Mouse (Mus musculus) C2C12 (cell line): ENCODE results near the gene Slc2a4. TPM values are rescaled to one million over a fixed set of nuclear protein-coding genes. Genes with fewer than 3 reads are reported as not detected.

Source experiments
- H3K27me3 ChIP-seq: one replicate; pipeline ENCODE4 v1.6.1; 2011; ENCODE audit not compliant: control insufficient read depth, insufficient read depth, insufficient read length
- H3K36me3 ChIP-seq: one replicate; pipeline ENCODE4 v1.6.1; 2011; ENCODE audit not compliant: control insufficient read depth, insufficient read depth
- H3K4me3 ChIP-seq: one replicate; pipeline ENCODE4 v1.5.1; 2011; ENCODE audit warnings: mild to moderate bottlenecking, control low read depth; ENCODE audit not compliant: poor library complexity, insufficient read depth, severe bottlenecking
- H3K79me2 ChIP-seq: one replicate; pipeline ENCODE4 v1.6.1; 2011; ENCODE audit not compliant: control insufficient read depth, insufficient read depth
- H3K79me3 ChIP-seq: one replicate; pipeline ENCODE4 v1.6.1; 2011; ENCODE audit warnings: low read depth, control low read depth
- H3ac ChIP-seq: one replicate; pipeline ENCODE3; 2011; ENCODE audit warnings: low read depth; ENCODE audit not compliant: control insufficient read depth, insufficient read length
- CEBPB ChIP-seq: IDR thresholded peaks from one replicate; pipeline ENCODE4 v1.6.1; 2011; ENCODE audit warnings: low read depth, mild to moderate bottlenecking, control low read depth, moderate library complexity
- CTCF ChIP-seq: IDR thresholded peaks from one replicate; pipeline ENCODE4 v1.5.1; 2011; ENCODE audit not compliant: control insufficient read depth, insufficient read depth, insufficient read length
- FOSL1 ChIP-seq: IDR thresholded peaks from one replicate; pipeline ENCODE4 v1.8.0; 2011; ENCODE audit warnings: mild to moderate bottlenecking, low read length; ENCODE audit not compliant: poor library complexity, insufficient read depth, severe bottlenecking
- MAX ChIP-seq: IDR thresholded peaks from one replicate; pipeline ENCODE4 v1.6.1; 2011; ENCODE audit warnings: mild to moderate bottlenecking, control low read depth
- MYOD1 ChIP-seq: IDR thresholded peaks from one replicate; pipeline ENCODE4 v1.6.1; 2011; ENCODE audit warnings: low read depth; ENCODE audit not compliant: control insufficient read depth, insufficient read length
- MYOG ChIP-seq: IDR thresholded peaks from one replicate; pipeline ENCODE4 v1.6.1; 2011; ENCODE audit not compliant: control insufficient read depth, insufficient read length; ENCODE audit errors: extremely low read depth
- USF1 ChIP-seq: IDR thresholded peaks from one replicate; pipeline ENCODE4 v1.6.1; 2011; ENCODE audit warnings: low read depth, mild to moderate bottlenecking, control low read depth, moderate library complexity
- polyA plus RNA-seq: library from polyadenylated mRNA; unstranded; fragments of >200 nt; fragmentation: generic; extraction: Trizol; gene quantifications from one replicate; pipeline ENCODE4 v1.2.1, GENCODE M21; 2012; ENCODE audit warnings: missing spikeins

Slc2a4 gene
- polyA plus RNA-seq, 1 experiment: 0.53 TPM

DNA sequence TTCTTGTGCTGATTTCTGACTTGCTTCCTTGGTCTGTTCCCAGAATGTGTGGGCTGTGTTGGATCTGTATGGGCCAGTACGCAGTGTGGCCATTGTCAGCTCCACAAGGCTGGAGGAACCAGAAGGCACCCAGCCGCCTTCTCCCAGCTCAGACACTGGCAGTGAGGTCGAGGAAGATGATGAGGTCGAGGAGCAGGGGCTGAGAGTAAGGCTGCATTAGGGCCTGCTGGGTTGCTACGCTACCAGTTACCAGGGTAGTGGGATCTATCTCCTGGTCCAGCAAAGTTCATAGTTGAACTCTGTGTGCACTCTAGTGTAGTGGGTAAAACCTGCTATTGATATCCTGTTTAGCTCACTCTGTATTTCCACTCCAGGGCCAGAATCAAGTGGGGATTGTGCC lies 38.8 kb downstream of the Slc2a4 start:
- no peak overlapping the region for H3K4me3 ChIP-seq
- H3K79me3 ChIP-seq: peaks cover 1% of the 10 kb centered on the region
- no peak overlapping the region for H3ac ChIP-seq
- H3K27me3 ChIP-seq: no peaks in the 10 kb centered on the region
- peaks cover 93% of the 10 kb centered on the region for H3K36me3 ChIP-seq
- TF ChIP-seq USF1 (no peak), MAX (no peak), MYOD1 (no peak), MYOG (no peak)
- H3K79me2 ChIP-seq: peaks cover 12% of the 10 kb centered on the region

DNA sequence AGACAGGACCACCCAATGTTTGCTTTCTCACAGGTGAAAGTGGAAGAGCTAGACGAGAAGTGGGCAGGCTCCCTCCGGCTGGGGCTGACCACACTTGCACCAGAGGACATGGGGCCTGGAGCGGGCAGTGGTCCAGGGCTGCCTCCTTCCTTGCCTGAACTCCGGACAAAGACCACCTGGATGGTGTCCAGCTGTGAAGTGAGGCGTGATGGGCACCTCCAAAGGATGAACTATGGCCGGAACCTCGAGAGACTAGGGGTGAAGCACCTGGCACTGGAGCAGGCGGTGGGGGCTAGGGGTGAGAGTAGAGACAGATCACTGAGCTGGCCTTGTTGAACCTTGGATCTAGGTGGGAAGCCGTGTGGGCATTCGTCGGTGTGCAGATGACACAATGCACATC lies 39.3 kb downstream of the Slc2a4 start:
- TF ChIP-seq MAX (no peak), USF1 (no peak)
- Histone ChIP-seq H3K79me3 (peaks cover 3% of the 10 kb centered on the region), H3K27me3 (no peaks in the 10 kb centered on the region), H3K36me3 (peaks cover 98% of the 10 kb centered on the region), H3ac (no peak overlapping the region), H3K79me2 (peaks cover 15% of the 10 kb centered on the region), H3K4me3 (no peak overlapping the region)

- Histone ChIP-seq H3K36me3 (peaks cover 55% of the 10 kb centered on the region), H3K79me2 (peaks cover 34% of the 10 kb centered on the region), H3ac (no peak overlapping the region), H3K27me3 (no peaks in the 10 kb centered on the region), H3K79me3 (peaks cover 17% of the 10 kb centered on the region), H3K4me3 (no peak overlapping the region)
- TF ChIP-seq FOSL1 (no peak), MAX (no peak), MYOG (no peak), CTCF (no peak), USF1 (no peak), MYOD1 (no peak), CEBPB (no peak)
These were observed 43.7 kb downstream of the Slc2a4 start for GRCm38 (mm10) chr11:69904311-69904710.

- Histone ChIP-seq H3K27me3 (no peaks in the 10 kb centered on the region), H3K79me3 (peaks cover 17% of the 10 kb centered on the region), H3K36me3 (peaks cover 42% of the 10 kb centered on the region), H3K4me3 (peak overlapping the region; percentile 93), H3ac (peak overlapping the region; percentile 47), H3K79me2 (peaks cover 34% of the 10 kb centered on the region)
- TF ChIP-seq FOSL1 (no peak), CTCF (no peak), MYOD1 (no peak), MAX (no peak), USF1 (no peak), CEBPB (no peak), MYOG (no peak)
These were observed 45.0 kb downstream of the Slc2a4 start for GRCm38 (mm10) chr11:69902972-69903371.

DNA sequence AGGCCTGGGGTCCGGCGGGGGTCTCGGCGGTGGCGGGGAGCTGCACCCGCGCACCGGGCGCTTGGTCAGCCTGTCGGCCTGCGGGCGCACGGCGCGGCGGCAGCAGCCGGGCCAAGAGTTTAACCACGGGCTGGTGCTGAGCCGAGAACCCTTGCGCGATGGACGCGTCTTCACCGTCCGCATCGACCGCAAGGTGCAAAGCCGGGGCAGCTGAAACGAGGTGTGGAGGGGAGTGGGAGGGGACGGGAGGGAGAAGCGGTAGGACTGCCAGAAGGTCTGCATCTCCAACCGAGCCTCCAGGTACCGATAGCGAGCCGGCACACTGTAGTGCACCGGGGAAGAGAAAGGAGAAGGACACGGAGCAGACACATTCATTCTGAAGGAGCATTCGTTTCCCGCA lies 46.0 kb downstream of the Slc2a4 start:
- no peaks in the 10 kb centered on the region for H3K27me3 ChIP-seq
- H3K79me2 ChIP-seq: peaks cover 34% of the 10 kb centered on the region
- peak overlapping the region; percentile 96 for H3ac ChIP-seq
- peak overlapping the region; percentile 93 for H3K4me3 ChIP-seq
- H3K79me3 ChIP-seq: peaks cover 17% of the 10 kb centered on the region
- TF ChIP-seq MYOG (no peak), CTCF (no peak), MAX (no peak), USF1 (no peak), FOSL1 (no peak), CEBPB (no peak)
- H3K36me3 ChIP-seq: peaks cover 33% of the 10 kb centered on the region

GRCm38 (mm10) chr11:69901406-69901846 lies 46.6 kb downstream of the Slc2a4 start:
- peak overlapping the region; percentile 96 for H3ac ChIP-seq
- peaks cover 17% of the 10 kb centered on the region for H3K79me3 ChIP-seq
- peaks cover 27% of the 10 kb centered on the region for H3K36me3 ChIP-seq
- H3K27me3 ChIP-seq: no peaks in the 10 kb centered on the region
- H3K79me2 ChIP-seq: peaks cover 34% of the 10 kb centered on the region
- no peak for TF ChIP-seq MYOG
- no peak for TF ChIP-seq CEBPB
- peak; percentile 71 for TF ChIP-seq MAX
- H3K4me3 ChIP-seq: peak overlapping the region; percentile 93

DNA sequence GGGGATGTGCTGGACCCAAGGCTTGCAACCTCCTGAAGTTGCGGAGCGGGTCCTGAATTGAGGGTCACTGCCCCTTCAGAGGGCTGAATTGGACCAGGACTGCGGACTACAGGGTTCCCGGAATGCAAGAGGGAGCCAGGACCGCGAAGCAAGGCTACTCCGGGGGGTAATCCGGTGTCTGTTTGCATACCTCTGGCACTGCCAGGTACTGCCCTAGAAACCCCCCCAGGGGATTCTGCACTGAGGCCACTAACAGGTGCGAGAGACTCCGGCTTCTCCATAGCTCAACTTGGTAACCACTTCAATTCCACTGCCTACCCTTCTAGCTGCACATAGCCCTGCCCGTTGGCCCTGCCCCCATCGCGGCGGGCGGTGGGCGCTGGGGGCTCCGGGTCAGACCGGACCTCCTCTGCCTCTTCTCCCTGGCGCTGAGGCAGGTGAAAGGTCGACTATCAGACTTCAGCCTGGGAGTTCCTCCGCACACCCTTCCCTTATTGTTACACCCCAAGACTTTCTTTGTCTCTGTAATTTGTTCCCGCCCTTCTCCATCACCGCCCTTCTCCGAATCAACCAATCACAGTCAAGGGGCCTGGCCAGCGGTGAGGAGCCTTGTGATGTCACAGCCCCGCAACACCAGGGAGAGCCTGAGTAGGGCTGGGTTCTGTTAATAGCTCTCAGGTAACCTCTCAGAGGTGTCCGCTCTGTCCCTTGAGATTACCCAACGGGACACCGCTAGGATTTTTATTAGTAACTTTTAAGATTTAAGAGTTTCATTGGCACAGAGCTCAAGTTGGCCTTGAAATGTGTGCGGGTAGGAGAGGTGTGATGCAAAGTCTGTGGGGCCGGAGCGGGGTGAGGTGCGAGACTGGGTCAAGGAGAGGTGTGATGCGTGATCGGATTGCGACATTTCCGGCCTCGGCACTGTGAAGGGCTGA lies 47.2 kb downstream of the Slc2a4 start, which contains the start of the genes 2810408A11Rik and Neurl4:
Gene 2810408A11Rik (minus strand): TSS at position 517 of the 935 bp plus-strand sequence.
Gene Neurl4 (plus strand): TSS at position 602 of the 935 bp plus-strand sequence.
- H3K4me3 ChIP-seq: peak within 1 kb of the TSS; percentile 93
- no peak for TF ChIP-seq MYOG
- TF ChIP-seq MAX: peak; percentile 6
- peak; percentile 80 for TF ChIP-seq CEBPB

More for the DNA sequence above, 47.2 kb downstream of the Slc2a4 start, which contains the start of the genes 2810408A11Rik and Neurl4:
- peak within 1 kb of the TSS; percentile 96 for H3ac ChIP-seq
- peaks cover 20% of the 10 kb centered on the region for H3K36me3 ChIP-seq
- H3K79me2 ChIP-seq: peaks cover 33% of the 10 kb centered on the region
- H3K79me3 ChIP-seq: peaks cover 17% of the 10 kb centered on the region
- H3K27me3 ChIP-seq: no peaks in the 10 kb centered on the region
